Mouse (Mus musculus): ENCODE data around the gene Olfr1323. TPM values are rescaled to one million over a fixed set of nuclear protein-coding genes. Genes with fewer than 3 reads are reported as not detected.

Olfr1323 gene
- not detected in 3 replicates for total RNA-seq (2017)

GRCm38 (mm10) chrX:50019259-50019658 is at the start of gene Olfr1323:
TSS of gene Olfr1323 (minus strand) at chrX:50019359.
- no peak for ATAC-seq (replicated peaks; ENCODE audit: insufficient number of reproducible peaks, low FRiP score, low TSS enrichment, poor library complexity, severe bottlenecking)

DNA sequence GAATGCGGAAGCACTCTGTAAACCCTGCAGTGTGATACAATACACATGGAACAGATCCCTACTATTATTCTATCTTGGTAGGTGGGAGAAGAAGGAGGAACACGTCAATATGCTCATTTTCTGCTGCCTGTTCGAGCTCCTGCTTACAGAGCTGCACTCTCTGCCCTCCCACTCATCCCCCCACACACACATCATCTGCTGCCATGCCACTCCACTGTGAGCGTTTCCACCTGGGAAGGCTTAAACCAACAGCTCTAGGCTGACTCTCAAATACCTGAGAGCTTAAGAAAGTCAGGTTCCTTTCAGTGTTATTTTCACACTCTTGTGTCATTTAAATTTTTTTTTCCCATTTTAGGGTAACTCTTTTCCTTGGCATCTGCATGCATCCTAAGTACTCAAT is 6.9 kb downstream of the Olfr1323 start:
- ATAC-seq (replicated peaks; ENCODE audit: insufficient number of reproducible peaks, low FRiP score, low TSS enrichment, poor library complexity, severe bottlenecking): no peak

Other genes starting within 250 kb of the Olfr1323 start
- not detected in 3 replicates for gene Igsf1, start 221.6 kb downstream of the Olfr1323 start, total RNA-seq (2017)
- gene Olfr1322, start 127.9 kb downstream of the Olfr1323 start, total RNA-seq (2017): not detected in 3 replicates

Data from monocyte, adult 5-6 weeks (primary cell).